In the genomic region with DNA sequence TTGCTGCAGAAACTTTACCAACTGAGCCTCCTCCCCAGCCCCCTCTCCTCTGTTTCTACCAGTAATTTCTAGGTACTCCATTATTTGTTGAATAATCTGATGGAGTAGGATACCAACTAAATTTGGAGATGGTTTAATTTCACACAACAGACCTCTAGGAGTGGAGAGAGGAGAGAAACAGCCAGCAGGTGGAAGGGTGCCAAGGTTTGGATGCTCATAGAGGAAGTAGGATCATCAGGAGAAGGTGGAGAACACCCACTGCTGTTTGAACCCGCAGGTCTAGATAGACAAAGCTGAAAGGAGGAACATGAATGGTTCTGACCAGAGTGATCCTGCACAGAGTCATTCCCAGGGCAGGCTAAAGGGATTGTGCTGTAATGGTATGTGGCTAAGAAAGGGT, we compare ENCODE assay signal across 25 mouse cellular contexts.
"Had no signal": no experiment of that assay in that cellular context is flagged by ENCODE, and none has a peak within 500 bp of the region (broad histone marks: within the 10 kb centered on the region; RNA-seq: fewer than 3 reads in every experiment).

No protein-coding gene starts in this region.

- DNase-seq: gastrocnemius, postnatal 36 days; heart, adult 18-20 months; heart, postnatal 14 days; heart, postnatal 36 days; kidney, adult 11 months; kidney, adult 2 months; kidney, adult 9 months; kidney, postnatal 14 days; kidney, postnatal 36 days; layer of hippocampus, adult 9-11 months; layer of hippocampus, postnatal 36 days; left cerebral cortex, postnatal 4 days had no signal

- H3K4me3 ChIP-seq: heart, embryonic 13.5 days; heart, embryonic 15.5 days; hindbrain, embryonic 13.5 days; hindbrain, embryonic 15.5 days; kidney, embryonic 15.5 days; limb, embryonic 13.5 days; limb, embryonic 15.5 days; liver, embryonic 12.5 days had no signal

- H3K36me3 ChIP-seq: heart, embryonic 13.5 days; heart, embryonic 15.5 days; hindbrain, embryonic 13.5 days; hindbrain, embryonic 15.5 days; kidney, embryonic 15.5 days; limb, embryonic 13.5 days; limb, embryonic 15.5 days; liver, embryonic 12.5 days had no signal

- ATAC-seq: hindbrain, postnatal 0 days; intestine, embryonic 16.5 days; liver, embryonic 12.5 days had no signal

- H3K27me3 ChIP-seq: heart, embryonic 13.5 days; heart, embryonic 15.5 days; hindbrain, embryonic 13.5 days; hindbrain, embryonic 15.5 days; kidney, embryonic 15.5 days; limb, embryonic 13.5 days; limb, embryonic 15.5 days; liver, embryonic 12.5 days had no signal

- H3K9me3 ChIP-seq: heart, embryonic 13.5 days; heart, embryonic 15.5 days; hindbrain, embryonic 13.5 days; hindbrain, embryonic 15.5 days; kidney, embryonic 15.5 days; limb, embryonic 13.5 days; limb, embryonic 15.5 days; liver, embryonic 12.5 days had no signal

- H3K4me2 ChIP-seq: heart, embryonic 11.5 days; heart, embryonic 13.5 days; heart, embryonic 15.5 days; hindbrain, embryonic 13.5 days; hindbrain, embryonic 15.5 days; kidney, embryonic 15.5 days; limb, embryonic 13.5 days; limb, embryonic 15.5 days; liver, embryonic 12.5 days had no signal

- H3K27ac ChIP-seq: heart, embryonic 13.5 days; heart, embryonic 15.5 days; hindbrain, embryonic 13.5 days; hindbrain, embryonic 15.5 days; hindbrain, postnatal 0 days; kidney, embryonic 15.5 days; kidney, postnatal 0 days; limb, embryonic 13.5 days; limb, embryonic 15.5 days; liver, embryonic 12.5 days; liver, embryonic 14.5 days had no signal

- H3K4me1 ChIP-seq: hindbrain, embryonic 13.5 days; hindbrain, embryonic 15.5 days; limb, embryonic 13.5 days; limb, embryonic 15.5 days; liver, embryonic 12.5 days had no signal

- H3K9ac ChIP-seq: heart, embryonic 13.5 days; heart, embryonic 15.5 days; hindbrain, embryonic 13.5 days; hindbrain, embryonic 15.5 days; kidney, embryonic 15.5 days; limb, embryonic 13.5 days; limb, embryonic 15.5 days; liver, embryonic 12.5 days; liver, embryonic 14.5 days had no signal
